Mouse (Mus musculus) liver, embryonic 14.5 days (tissue): ENCODE measurements around the gene Ankrd39.

Source experiments
- CTCF ChIP-seq: IDR thresholded peaks from 2 replicates; pipeline ENCODE4 v1.5.1; 2016; ENCODE audit warnings: antibody characterized with exemption, low read depth, control low read depth
- EP300 ChIP-seq: IDR thresholded peaks from 2 replicates; pipeline ENCODE4 v1.6.1; 2016; ENCODE audit warnings: antibody characterized with exemption, low read depth

DNA sequence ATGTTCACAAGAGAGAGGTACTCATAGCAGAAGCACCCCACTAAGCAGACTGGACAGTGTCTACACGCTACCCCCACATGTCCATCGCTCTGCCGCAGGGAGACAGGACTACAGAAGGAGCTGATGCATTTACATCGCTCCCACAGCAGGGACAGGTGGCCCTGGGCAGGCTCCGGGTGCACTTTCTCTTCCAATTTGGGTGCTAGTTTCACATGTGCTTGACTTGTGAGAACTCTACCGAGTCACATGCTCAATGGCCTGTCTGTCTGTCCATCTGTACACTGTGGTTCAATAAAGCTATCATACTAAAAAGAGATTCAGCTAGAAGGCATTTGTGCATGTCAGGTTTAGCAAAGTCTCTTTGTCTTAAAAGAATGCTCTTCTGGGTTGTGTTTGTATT lies 40.6 kb upstream of the Ankrd39 start:
- TF ChIP-seq CTCF (no peak), EP300 (no peak)
